In genomic region chr10:95677356-95678109, GRCm38 (mm10) we compare ENCODE assay signal across 8 mouse cellular contexts. TPM values are rescaled to one million over a fixed set of nuclear protein-coding genes. Genes with fewer than 3 reads are reported as not detected.
DNase-seq lines count a peak whose midpoint lies in the region; ATAC-seq lines count a peak whose summit lies in the region.
"Had no signal": no experiment of that assay in that cellular context is flagged by ENCODE, and none has a peak within 500 bp of the region (broad histone marks: within the 10 kb centered on the region; RNA-seq: fewer than 3 reads in every experiment).

No protein-coding gene starts in this region.

- H3K9ac ChIP-seq in heart, embryonic 12.5 days, result no peak overlapping the region
- no peak overlapping the region for H3K9ac ChIP-seq in lung, embryonic 16.5 days (ENCODE audit: low read length)

- H3K27ac ChIP-seq in heart, embryonic 12.5 days (ENCODE audit: poor library complexity, severe bottlenecking), result peak overlapping the region; percentile 68
- 0 out of 2 replicates have a peak overlapping the region, but pooled peaks have one; percentile 20 for H3K27ac ChIP-seq in lung, embryonic 16.5 days (ENCODE audit: low read length)

- peak overlapping the region; percentile 23 for H3K4me3 ChIP-seq in heart, embryonic 12.5 days
- H3K4me3 ChIP-seq in lung, embryonic 16.5 days (ENCODE audit: low read length), result peak overlapping the region; percentile 35

- no peaks in the 10 kb centered on the region for H3K36me3 ChIP-seq in heart, embryonic 12.5 days
- H3K36me3 ChIP-seq in lung, embryonic 16.5 days (ENCODE audit: control insufficient read depth, insufficient read depth, low read length), result no peaks in the 10 kb centered on the region

- 0 out of 2 replicates have a peak, but pooled peaks cover 3% of the 10 kb centered on the region for H3K9me3 ChIP-seq in heart, embryonic 12.5 days (replicated peaks)
- no peaks in the 10 kb centered on the region for H3K9me3 ChIP-seq in lung, embryonic 16.5 days (ENCODE audit: control insufficient read depth, low read length)

- ATAC-seq in heart, embryonic 12.5 days (ENCODE audit: insufficient number of reproducible peaks, low FRiP score), result peak; percentile 80
- peak; percentile 54 for ATAC-seq in lung, embryonic 16.5 days (ENCODE audit: low read depth)

- 29% methylated on average over 22 of the region's 22 CpGs for WGBS in heart, embryonic 12.5 days
- 24% methylated on average over 22 of the region's 22 CpGs for WGBS in lung, embryonic 16.5 days

- H3K4me2 ChIP-seq in heart, embryonic 12.5 days, result peak overlapping the region; percentile 61
- peak overlapping the region; percentile 56 for H3K4me2 ChIP-seq in lung, embryonic 16.5 days (ENCODE audit: low read depth, low read length)

- DNase-seq in urinary bladder, postnatal 4 days (ENCODE audit: low spot score in 2 of 2), result peak; percentile 32 to 58
- DNase-seq in urinary bladder, postnatal 25 days (ENCODE audit: low spot score), result no peak
- peak; percentile 12 to 15 for DNase-seq in cerebellum, postnatal 36 days
- DNase-seq in kidney, postnatal 10 days, result peak; percentile 71
- DNase-seq in spleen, postnatal 14 days (ENCODE audit: low spot score in 2 of 2), result peak; percentile 37 to 38

- no peaks in the 10 kb centered on the region for H3K27me3 ChIP-seq in heart, embryonic 12.5 days (replicated peaks)
- no peaks in the 10 kb centered on the region for H3K27me3 ChIP-seq in lung, embryonic 16.5 days (ENCODE audit: control insufficient read depth, insufficient read depth, low read depth, low read length)

- peaks cover 35% of the 10 kb centered on the region for H3K4me1 ChIP-seq in heart, embryonic 12.5 days (replicated peaks)
- H3K4me1 ChIP-seq in lung, embryonic 16.5 days (replicated peaks; ENCODE audit: control insufficient read depth, insufficient read depth, low read length), result peaks cover 10% of the 10 kb centered on the region

RNA-seq across cellular contexts. Expression of gene Anapc15-ps, which starts 4.3 kb away (rescaled TPM):
- not detected in 2 replicates for polyA plus RNA-seq in heart, embryonic 12.5 days (2016; fragmentation: Nextera tagmentation; extraction: Ambion mirVana)
- 0.64 TPM in 1 of 2 replicates, not detected in the other for polyA plus RNA-seq in lung, embryonic 16.5 days (2015; fragmentation: Nextera tagmentation; extraction: Ambion mirVana)
- polyA plus RNA-seq: large intestine, adult 2 months had no signal
